Mouse (Mus musculus): ENCODE results near the gene Gm42791.

- TF ChIP-seq TAL1 (IDR thresholded peaks at IDR 0.05; ENCODE audit: low read length) (no peak), GATA1 (IDR thresholded peaks at IDR 0.05; ENCODE audit: low read length) (no peak)
Measured at GRCm38 (mm10) chr5:149009111-149009510, 14.2 kb upstream of the Gm42791 start.

All from erythroblast, embryonic 14.5 days (primary cell).